Mouse (Mus musculus): ENCODE data around the gene Gm16181. TPM values are rescaled to one million over a fixed set of nuclear protein-coding genes. Genes with fewer than 3 reads are reported as not detected.

Gene Gm16181
- polyA plus RNA-seq, 1 experiment = not detected

- Histone ChIP-seq H3K27me3 (ENCODE audit: control insufficient read depth, insufficient read depth, low read length, poor library complexity, severe bottlenecking) (no peaks in the 10 kb centered on the region), H3K4me1 (ENCODE audit: control insufficient read depth, insufficient read depth, low read length) (peaks cover 2% of the 10 kb centered on the region), H3K9me3 (replicated peaks; ENCODE audit: control insufficient read depth, insufficient read depth, low read length, poor library complexity, severe bottlenecking) (no peaks in the 10 kb centered on the region), H3K9ac (ENCODE audit: low read depth, poor library complexity, severe bottlenecking) (no peak overlapping the region), H3K4me3 (ENCODE audit: low read depth, low read length) (no peak overlapping the region), H3K27ac (ENCODE audit: insufficient read depth, low read length) (no peak overlapping the region), H3K36me3 (ENCODE audit: control insufficient read depth, insufficient read depth, low read length, poor library complexity, severe bottlenecking) (peaks cover 79% of the 10 kb centered on the region)
- TF ChIP-seq EP300 (IDR thresholded peaks at IDR 0.05; ENCODE audit: insufficient read depth, low read depth, low read length) (no peak), CTCF (IDR thresholded peaks at IDR 0.05; ENCODE audit: low read depth, low read length) (no peak), POLR2A (IDR thresholded peaks at IDR 0.05; ENCODE audit: insufficient read depth, low read length) (no peak)
These were observed 25.3 kb downstream of the Gm16181 start for GRCm38 (mm10) chr17:35245731-35246623.

GRCm38 (mm10) chr17:35247144-35247543, 26.5 kb downstream of the Gm16181 start:
- TF ChIP-seq POLR2A (IDR thresholded peaks at IDR 0.05; ENCODE audit: insufficient read depth, low read length) = no peak
- no peak for TF ChIP-seq CTCF (IDR thresholded peaks at IDR 0.05; ENCODE audit: low read depth, low read length)
- TF ChIP-seq EP300 (IDR thresholded peaks at IDR 0.05; ENCODE audit: insufficient read depth, low read depth, low read length) = no peak
- no peak overlapping the region for H3K4me3 ChIP-seq (ENCODE audit: low read depth, low read length)
- H3K27me3 ChIP-seq (ENCODE audit: control insufficient read depth, insufficient read depth, low read length, poor library complexity, severe bottlenecking) = no peaks in the 10 kb centered on the region
- H3K27ac ChIP-seq (ENCODE audit: insufficient read depth, low read length) = no peak overlapping the region
- no peaks in the 10 kb centered on the region for H3K9me3 ChIP-seq (replicated peaks; ENCODE audit: control insufficient read depth, insufficient read depth, low read length, poor library complexity, severe bottlenecking)
- peaks cover 2% of the 10 kb centered on the region for H3K4me1 ChIP-seq (ENCODE audit: control insufficient read depth, insufficient read depth, low read length)
- H3K36me3 ChIP-seq (ENCODE audit: control insufficient read depth, insufficient read depth, low read length, poor library complexity, severe bottlenecking) = peaks cover 89% of the 10 kb centered on the region
- H3K9ac ChIP-seq (ENCODE audit: low read depth, poor library complexity, severe bottlenecking) = no peak overlapping the region

GRCm38 (mm10) chr17:35248986-35249385, 28.4 kb downstream of the Gm16181 start:
- no peak overlapping the region for H3K27ac ChIP-seq (ENCODE audit: insufficient read depth, low read length)
- TF ChIP-seq EP300 (IDR thresholded peaks at IDR 0.05; ENCODE audit: insufficient read depth, low read depth, low read length) (no peak), POLR2A (IDR thresholded peaks at IDR 0.05; ENCODE audit: insufficient read depth, low read length) (no peak), CTCF (IDR thresholded peaks at IDR 0.05; ENCODE audit: low read depth, low read length) (no peak)

GRCm38 (mm10) chr17:35249451-35250197, 29.0 kb downstream of the Gm16181 start:
- peaks cover 2% of the 10 kb centered on the region for H3K4me1 ChIP-seq (ENCODE audit: control insufficient read depth, insufficient read depth, low read length)
- H3K9ac ChIP-seq (ENCODE audit: low read depth, poor library complexity, severe bottlenecking) = no peak overlapping the region
- TF ChIP-seq CTCF (IDR thresholded peaks at IDR 0.05; ENCODE audit: low read depth, low read length) (no peak), POLR2A (IDR thresholded peaks at IDR 0.05; ENCODE audit: insufficient read depth, low read length) (no peak)
- no peak overlapping the region for H3K27ac ChIP-seq (ENCODE audit: insufficient read depth, low read length)
- H3K9me3 ChIP-seq (replicated peaks; ENCODE audit: control insufficient read depth, insufficient read depth, low read length, poor library complexity, severe bottlenecking) = no peaks in the 10 kb centered on the region
- peaks cover 82% of the 10 kb centered on the region for H3K36me3 ChIP-seq (ENCODE audit: control insufficient read depth, insufficient read depth, low read length, poor library complexity, severe bottlenecking)
- no peak overlapping the region for H3K4me3 ChIP-seq (ENCODE audit: low read depth, low read length)
- H3K27me3 ChIP-seq (ENCODE audit: control insufficient read depth, insufficient read depth, low read length, poor library complexity, severe bottlenecking) = no peaks in the 10 kb centered on the region

More at GRCm38 (mm10) chr17:35248986-35249385, 28.4 kb downstream of the Gm16181 start:
- Histone ChIP-seq H3K4me3 (ENCODE audit: low read depth, low read length) (no peak overlapping the region), H3K4me1 (ENCODE audit: control insufficient read depth, insufficient read depth, low read length) (peaks cover 2% of the 10 kb centered on the region), H3K9ac (ENCODE audit: low read depth, poor library complexity, severe bottlenecking) (no peak overlapping the region), H3K9me3 (replicated peaks; ENCODE audit: control insufficient read depth, insufficient read depth, low read length, poor library complexity, severe bottlenecking) (no peaks in the 10 kb centered on the region), H3K36me3 (ENCODE audit: control insufficient read depth, insufficient read depth, low read length, poor library complexity, severe bottlenecking) (peaks cover 89% of the 10 kb centered on the region), H3K27me3 (ENCODE audit: control insufficient read depth, insufficient read depth, low read length, poor library complexity, severe bottlenecking) (no peaks in the 10 kb centered on the region)

- H3K36me3 ChIP-seq (ENCODE audit: control insufficient read depth, insufficient read depth, low read length, poor library complexity, severe bottlenecking) = peaks cover 73% of the 10 kb centered on the region
- H3K9ac ChIP-seq (ENCODE audit: low read depth, poor library complexity, severe bottlenecking) = no peak overlapping the region
- no peak overlapping the region for H3K4me3 ChIP-seq (ENCODE audit: low read depth, low read length)
- no peaks in the 10 kb centered on the region for H3K27me3 ChIP-seq (ENCODE audit: control insufficient read depth, insufficient read depth, low read length, poor library complexity, severe bottlenecking)
- no peaks in the 10 kb centered on the region for H3K9me3 ChIP-seq (replicated peaks; ENCODE audit: control insufficient read depth, insufficient read depth, low read length, poor library complexity, severe bottlenecking)
- H3K4me1 ChIP-seq (ENCODE audit: control insufficient read depth, insufficient read depth, low read length) = peaks cover 2% of the 10 kb centered on the region
- no peak overlapping the region for H3K27ac ChIP-seq (ENCODE audit: insufficient read depth, low read length)
- TF ChIP-seq EP300 (IDR thresholded peaks at IDR 0.05; ENCODE audit: insufficient read depth, low read depth, low read length) (no peak), CTCF (IDR thresholded peaks at IDR 0.05; ENCODE audit: low read depth, low read length) (no peak), POLR2A (IDR thresholded peaks at IDR 0.05; ENCODE audit: insufficient read depth, low read length) (no peak)
These were observed 29.9 kb downstream of the Gm16181 start for GRCm38 (mm10) chr17:35250348-35251120.

All from ES-Bruce4 (cell line).